Mouse (Mus musculus) C2C12 (cell line): Measurements from ENCODE around the gene Gm10663. TPM values are rescaled to one million over a fixed set of nuclear protein-coding genes. Genes with fewer than 3 reads are reported as not detected.

Experiments used
- H3K27me3 ChIP-seq: one replicate; pipeline ENCODE4 v1.6.1; 2011; ENCODE audit not compliant: control insufficient read depth, insufficient read depth, insufficient read length
- H3K36me3 ChIP-seq: one replicate; pipeline ENCODE4 v1.6.1; 2011; ENCODE audit not compliant: control insufficient read depth, insufficient read depth
- H3K4me3 ChIP-seq: one replicate; pipeline ENCODE4 v1.5.1; 2011; ENCODE audit warnings: mild to moderate bottlenecking, control low read depth; ENCODE audit not compliant: poor library complexity, insufficient read depth, severe bottlenecking
- H3K79me2 ChIP-seq: one replicate; pipeline ENCODE4 v1.6.1; 2011; ENCODE audit not compliant: control insufficient read depth, insufficient read depth
- H3K79me3 ChIP-seq: one replicate; pipeline ENCODE4 v1.6.1; 2011; ENCODE audit warnings: low read depth, control low read depth
- H3ac ChIP-seq: one replicate; pipeline ENCODE3; 2011; ENCODE audit warnings: low read depth; ENCODE audit not compliant: control insufficient read depth, insufficient read length
- CEBPB ChIP-seq: IDR thresholded peaks from one replicate; pipeline ENCODE4 v1.6.1; 2011; ENCODE audit warnings: low read depth, mild to moderate bottlenecking, control low read depth, moderate library complexity
- CTCF ChIP-seq: IDR thresholded peaks from one replicate; pipeline ENCODE4 v1.5.1; 2011; ENCODE audit not compliant: control insufficient read depth, insufficient read depth, insufficient read length
- FOSL1 ChIP-seq: IDR thresholded peaks from one replicate; pipeline ENCODE4 v1.8.0; 2011; ENCODE audit warnings: mild to moderate bottlenecking, low read length; ENCODE audit not compliant: poor library complexity, insufficient read depth, severe bottlenecking
- MAX ChIP-seq: IDR thresholded peaks from one replicate; pipeline ENCODE4 v1.6.1; 2011; ENCODE audit warnings: mild to moderate bottlenecking, control low read depth
- MYOD1 ChIP-seq: IDR thresholded peaks from one replicate; pipeline ENCODE4 v1.6.1; 2011; ENCODE audit warnings: low read depth; ENCODE audit not compliant: control insufficient read depth, insufficient read length
- MYOG ChIP-seq: IDR thresholded peaks from one replicate; pipeline ENCODE4 v1.6.1; 2011; ENCODE audit not compliant: control insufficient read depth, insufficient read length; ENCODE audit errors: extremely low read depth
- USF1 ChIP-seq: IDR thresholded peaks from one replicate; pipeline ENCODE4 v1.6.1; 2011; ENCODE audit warnings: low read depth, mild to moderate bottlenecking, control low read depth, moderate library complexity
- long read RNA-seq, 2 experiments: library from polyadenylated mRNA; unstranded; transcript quantifications; one replicate each; pipeline ENCODE4 v2.0.0; 2019 to 2020
- polyA plus RNA-seq: library from polyadenylated mRNA; unstranded; fragments of >200 nt; fragmentation: generic; extraction: Trizol; gene quantifications from one replicate; pipeline ENCODE4 v1.2.1, GENCODE M21; 2012; ENCODE audit warnings: missing spikeins

Gene Gm10663
- polyA plus RNA-seq, result not detected
- long read RNA-seq, experiment 1, result 0 reads
- long read RNA-seq, experiment 2, result 0 reads

DNA sequence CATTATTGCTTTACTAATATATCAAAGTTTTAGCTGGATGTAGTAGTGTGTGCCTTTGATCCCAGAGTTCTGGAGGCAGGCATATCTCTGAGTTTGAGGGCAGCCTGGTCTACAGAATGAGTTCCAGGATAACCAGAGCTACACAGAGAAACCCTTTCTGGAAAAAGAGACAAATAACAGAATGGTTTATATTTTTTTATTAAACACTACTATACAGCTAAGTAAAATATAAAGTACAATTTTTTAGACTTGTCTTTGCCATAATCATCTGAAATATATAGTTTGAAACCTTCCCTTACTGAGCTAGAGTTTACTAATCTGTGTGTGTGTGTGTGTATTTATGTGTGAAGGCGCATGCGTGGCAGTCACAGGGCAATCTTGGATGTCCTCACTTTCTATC is at the start of gene Gm10663:
Gene Gm10663 (plus strand): TSS at position 301 of the 400 bp plus-strand sequence.
- H3ac ChIP-seq, result no peak within 1 kb of the TSS
- H3K4me3 ChIP-seq, result no peak within 1 kb of the TSS
- H3K36me3 ChIP-seq, result no peaks in the 10 kb centered on the region
- no peaks in the 10 kb centered on the region for H3K79me2 ChIP-seq
- H3K27me3 ChIP-seq, result no peaks in the 10 kb centered on the region
- TF ChIP-seq CTCF (no peak), MAX (no peak), USF1 (no peak), MYOG (no peak), FOSL1 (no peak)
- no peaks in the 10 kb centered on the region for H3K79me3 ChIP-seq

DNA sequence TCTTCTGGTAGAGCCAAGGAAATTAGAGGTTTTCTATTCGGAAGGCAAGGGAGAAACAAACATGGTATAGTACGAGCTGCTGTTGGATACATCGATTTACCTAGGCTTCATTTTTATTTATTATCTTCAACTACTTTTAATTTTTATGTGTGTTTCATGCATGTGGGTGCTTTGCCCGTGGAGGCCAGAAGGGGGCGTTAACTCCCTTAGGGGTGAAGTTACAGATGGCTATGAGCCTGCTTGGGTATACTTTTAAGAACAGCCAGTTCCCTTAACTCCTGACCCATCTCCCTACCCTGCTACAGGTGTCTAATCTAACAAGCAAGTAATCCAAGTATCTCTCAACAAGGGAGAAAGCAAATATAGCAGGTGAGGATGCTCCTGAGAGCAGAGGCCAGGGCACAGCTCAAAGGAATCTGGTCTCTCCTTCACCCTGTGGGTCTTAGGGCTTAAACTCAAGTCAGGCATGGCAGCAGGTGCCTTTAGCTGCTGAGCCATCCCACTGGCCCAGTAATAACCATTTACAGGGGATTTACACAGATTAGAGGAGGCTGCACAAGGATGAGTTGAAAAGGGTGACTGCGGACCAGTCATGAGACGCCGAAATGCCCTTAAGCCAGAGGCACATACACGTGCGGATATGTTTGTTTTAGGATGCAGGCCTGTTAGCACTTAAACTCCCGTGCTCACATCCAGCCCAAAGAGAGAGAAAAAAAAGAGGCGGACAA is 45.7 kb upstream of the Gm10663 start:
- no peak overlapping the region for H3ac ChIP-seq

DNA sequence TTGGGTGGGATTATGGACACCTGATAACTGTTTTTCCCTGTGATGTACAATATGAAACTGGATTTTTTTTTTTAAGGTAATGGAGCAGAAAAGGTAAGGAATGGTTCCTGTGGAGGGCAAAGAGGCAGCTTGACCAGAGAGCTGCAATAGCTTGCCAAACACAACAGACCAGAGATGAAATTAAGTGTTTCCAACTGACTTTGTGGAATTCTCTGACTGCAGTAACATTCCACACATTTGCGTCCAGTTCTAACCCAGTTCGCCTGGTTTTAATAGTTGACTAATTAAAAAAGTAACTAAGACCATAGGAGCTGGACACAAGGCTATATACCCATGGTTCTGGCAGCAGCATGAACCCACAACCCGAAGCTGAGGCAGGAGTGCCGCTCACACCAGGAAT is 45.1 kb upstream of the Gm10663 start:
- no peak for TF ChIP-seq USF1
- no peak for TF ChIP-seq MYOD1
- no peak for TF ChIP-seq MYOG
- TF ChIP-seq CEBPB, result no peak
- no peak for TF ChIP-seq MAX
- TF ChIP-seq FOSL1, result no peak
- TF ChIP-seq CTCF, result no peak
- Histone ChIP-seq H3K27me3 (no peaks in the 10 kb centered on the region), H3ac (no peak overlapping the region), H3K79me2 (no peaks in the 10 kb centered on the region), H3K36me3 (no peaks in the 10 kb centered on the region), H3K79me3 (no peaks in the 10 kb centered on the region), H3K4me3 (no peak overlapping the region)

More for the DNA sequence above, 45.7 kb upstream of the Gm10663 start:
- Histone ChIP-seq H3K4me3 (no peak overlapping the region), H3K79me2 (no peaks in the 10 kb centered on the region), H3K79me3 (no peaks in the 10 kb centered on the region), H3K27me3 (no peaks in the 10 kb centered on the region), H3K36me3 (no peaks in the 10 kb centered on the region)
- TF ChIP-seq FOSL1 (no peak), CEBPB (no peak), CTCF (no peak), USF1 (no peak)

DNA sequence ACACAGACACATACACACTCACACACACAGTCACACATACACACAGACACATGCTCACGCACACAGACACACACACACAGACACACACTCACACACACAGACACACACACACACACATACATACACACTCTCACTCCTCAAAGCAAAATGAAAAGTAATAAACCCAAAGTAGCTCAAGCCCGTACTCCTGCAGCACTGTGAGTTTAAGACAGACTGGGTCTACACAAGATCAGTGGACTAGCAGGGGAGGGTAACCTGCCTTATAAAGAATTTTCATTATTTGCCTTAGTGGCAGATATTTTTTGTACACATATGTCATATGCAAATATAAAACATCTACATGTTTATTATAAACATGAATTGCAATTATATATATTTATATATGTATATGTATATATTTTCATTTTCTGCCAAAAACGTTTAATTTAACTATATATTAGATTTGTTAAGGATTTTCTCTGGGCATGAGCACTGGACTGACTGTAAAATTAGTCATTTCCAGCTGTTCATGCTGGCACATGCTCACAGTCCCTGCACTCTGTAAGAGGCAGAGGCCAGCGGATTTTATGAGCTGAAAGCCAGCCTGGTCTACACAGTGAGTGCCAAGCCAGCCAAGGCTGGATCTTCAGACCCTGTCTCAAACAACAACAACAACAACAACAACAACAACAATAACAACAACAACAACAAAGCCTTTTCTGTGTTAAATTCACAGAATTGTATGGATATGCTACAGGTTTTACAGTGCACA is 43.9 kb upstream of the Gm10663 start:
- H3K4me3 ChIP-seq, result no peak overlapping the region
- no peaks in the 10 kb centered on the region for H3K79me2 ChIP-seq
- H3K79me3 ChIP-seq, result no peaks in the 10 kb centered on the region
- TF ChIP-seq FOSL1 (no peak), MYOG (no peak), MYOD1 (no peak), CEBPB (no peak), MAX (no peak), USF1 (no peak), CTCF (no peak)
- no peak overlapping the region for H3ac ChIP-seq
- H3K36me3 ChIP-seq, result no peaks in the 10 kb centered on the region
- H3K27me3 ChIP-seq, result no peaks in the 10 kb centered on the region

DNA sequence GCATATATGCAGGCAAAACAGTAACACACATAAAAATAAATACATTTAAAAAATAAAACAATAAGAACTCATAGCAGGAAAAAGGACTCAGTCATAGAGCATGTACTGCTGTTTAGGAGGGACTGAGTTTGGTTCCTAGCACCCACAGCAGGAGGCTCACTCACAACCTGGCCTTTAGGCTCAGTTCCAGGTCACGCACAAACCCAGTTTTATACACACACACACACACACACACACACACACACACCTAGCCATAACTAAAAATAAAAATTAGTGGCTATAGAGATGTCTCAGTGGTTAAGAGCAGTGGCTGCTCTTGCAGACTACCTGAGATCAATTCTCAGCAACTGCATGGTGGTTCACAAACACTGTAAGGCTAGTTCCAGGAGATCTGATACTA is 42.7 kb upstream of the Gm10663 start:
- TF ChIP-seq MYOG (no peak), MAX (no peak), USF1 (no peak), MYOD1 (no peak), FOSL1 (no peak), CTCF (no peak), CEBPB (no peak)
- Histone ChIP-seq H3K36me3 (no peaks in the 10 kb centered on the region), H3K4me3 (no peak overlapping the region), H3K79me2 (no peaks in the 10 kb centered on the region), H3K79me3 (no peaks in the 10 kb centered on the region), H3K27me3 (no peaks in the 10 kb centered on the region), H3ac (no peak overlapping the region)
